Mouse (Mus musculus): ENCODE results near the gene Capn9.

DNA sequence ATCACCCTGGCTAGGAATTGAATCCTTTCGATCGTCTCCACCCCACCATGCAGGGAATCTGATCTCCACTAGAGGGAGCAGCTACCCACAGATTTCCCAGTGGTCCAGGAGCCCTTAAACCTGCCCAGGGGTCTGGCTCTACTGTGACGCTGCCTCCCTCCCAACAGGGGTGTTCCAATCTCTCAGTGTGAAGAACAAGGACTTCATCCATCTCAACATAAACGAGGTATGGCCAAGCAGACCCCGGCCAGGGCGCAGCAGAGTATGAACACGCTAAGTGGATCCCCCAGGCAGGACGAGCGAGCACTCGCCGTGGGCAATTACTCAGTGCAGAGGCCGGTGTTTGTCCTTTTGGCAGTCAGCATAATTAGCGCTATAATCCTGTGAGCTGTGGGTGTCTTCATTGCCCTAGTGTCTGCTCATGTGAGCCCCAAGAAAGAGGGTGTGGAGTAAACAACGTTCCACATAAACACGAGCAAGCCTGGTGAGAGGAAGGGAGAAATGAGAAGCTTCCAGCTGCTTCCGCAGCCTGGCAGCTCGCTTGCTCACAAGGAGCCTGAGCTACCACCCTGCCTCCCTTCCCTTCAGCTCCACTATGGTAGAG is 41.5 kb downstream of the Capn9 start:
- TF ChIP-seq FLI1 (IDR thresholded peaks at IDR 0.05; ENCODE audit: low read length) (no peak), GATA1 (IDR thresholded peaks at IDR 0.05; ENCODE audit: borderline replicate concordance, low read length) (no peak)
